Mouse (Mus musculus): ENCODE data around the gene Patj.

GRCm38 (mm10) chr4:98758872-98759518, 363.4 kb downstream of the Patj start:
- TF ChIP-seq MAX (IDR thresholded peaks at IDR 0.05; ENCODE audit: low read length): no peak
- TF ChIP-seq EP300 (IDR thresholded peaks at IDR 0.05; ENCODE audit: low read depth in 1 of 2, low read length in 2 of 2): no peak
- TF ChIP-seq POLR2A (IDR thresholded peaks at IDR 0.05; ENCODE audit: control insufficient read depth in 1 of 2, insufficient read depth in 1 of 2, low read depth in 1 of 2, low read length in 2 of 2, poor library complexity in 1 of 2): no peak
- TF ChIP-seq TCF12 (IDR thresholded peaks at IDR 0.05; ENCODE audit: low read depth, low read length): no peak
- TF ChIP-seq MYC (IDR thresholded peaks at IDR 0.05; ENCODE audit: low read depth, low read length): no peak
- no peak for TF ChIP-seq CTCF (IDR thresholded peaks at IDR 0.05 in 2 of 3, conservative IDR thresholded peaks at IDR 0.05 in 1 of 3; ENCODE audit: control insufficient read depth in 1 of 3, insufficient read depth in 1 of 3, low read depth in 2 of 3, low read length in 3 of 3, poor library complexity in 1 of 3, severe bottlenecking in 1 of 3)
- no peak for TF ChIP-seq USF1 (IDR thresholded peaks at IDR 0.05; ENCODE audit: low read depth, low read length)
- no peak for TF ChIP-seq GATA1 (IDR thresholded peaks at IDR 0.05; ENCODE audit: low read depth, low read length)
- no peak for TF ChIP-seq MEF2A (IDR thresholded peaks at IDR 0.05; ENCODE audit: extremely low read depth, insufficient replicate concordance, low read depth, low read length, poor library complexity, severe bottlenecking)
- TF ChIP-seq MAZ (IDR thresholded peaks at IDR 0.05; ENCODE audit: low read depth, low read length): no peak
